Mouse (Mus musculus) cerebellum, adult 2 months (tissue): ENCODE results near the gene Enpp7.

ENCODE experiments used
- CTCF ChIP-seq: fragments of 200-500 bp; IDR thresholded peaks from 2 replicates; pipeline ENCODE4 v1.5.1; 2011; ENCODE audit warnings: low read depth, mild to moderate bottlenecking, control low read depth, low read length, moderate library complexity, borderline replicate concordance; ENCODE audit not compliant: insufficient read depth
- POLR2A ChIP-seq: fragments of 200-500 bp; IDR thresholded peaks from 2 replicates; pipeline ENCODE4 v1.6.1; 2011; ENCODE audit warnings: low read length, control low read depth, borderline replicate concordance; ENCODE audit not compliant: insufficient read depth

- TF ChIP-seq CTCF (no peak), POLR2A (peak; percentile 38; the same call in 1 of the 2 replicates)
These were observed 35.1 kb downstream of the Enpp7 start, which contains the start of gene Cbx2 for GRCm38 (mm10) chr11:119022895-119023615.
